Comparison of ENCODE assay signal across 8 mouse cellular contexts in the genomic region with DNA sequence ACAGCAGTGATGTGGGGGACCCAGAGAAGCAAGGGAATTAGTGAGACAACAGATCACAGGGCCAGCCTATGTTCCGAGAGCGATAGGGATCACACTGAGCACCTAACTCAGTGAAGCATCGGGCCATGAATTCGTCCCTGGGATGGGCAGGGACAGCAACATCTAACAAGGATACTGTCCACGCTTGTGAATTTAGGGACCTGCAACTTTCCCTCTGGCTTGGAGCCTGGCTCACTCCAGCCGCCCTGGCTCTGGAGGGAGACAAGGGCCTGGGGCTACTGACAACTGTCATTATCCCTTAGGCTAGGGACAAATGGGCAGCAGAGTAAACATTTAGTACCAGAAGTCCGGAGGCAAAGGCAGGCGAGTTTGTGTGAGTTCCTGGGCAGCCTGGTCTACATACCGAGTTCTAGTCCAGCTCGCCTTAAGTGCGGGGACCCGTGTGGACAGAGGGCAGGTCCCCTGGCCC. TPM values are rescaled to one million over a fixed set of nuclear protein-coding genes. Genes with fewer than 3 reads are reported as not detected.
A peak's percentile ranks its signal among the peaks of the same experiment; 100 is the strongest.
DNase-seq lines count a peak whose midpoint lies in the region; ATAC-seq and TF ChIP-seq lines count a peak whose summit lies in the region.

No protein-coding gene starts in this region.

- 0 out of 2 replicates have a peak overlapping the region, but pooled peaks have one; percentile 23 for H3K27ac ChIP-seq in heart, embryonic 16.5 days (ENCODE audit: low read length)
- H3K27ac ChIP-seq in forebrain, embryonic 14.5 days (ENCODE audit: low read depth, low read length) = no peak overlapping the region
- peak overlapping the region; percentile 32; the same call in 1 of the 2 replicates for H3K27ac ChIP-seq in macrophage

- no peak for TF ChIP-seq CTCF in G1E (IDR thresholded peaks at IDR 0.05; ENCODE audit: low read depth, low read length)

- H3K79me2 ChIP-seq in macrophage (ENCODE audit: inconsistent target) = peaks cover 44% of the 10 kb centered on the region

- H3K4me1 ChIP-seq in heart, embryonic 16.5 days (ENCODE audit: control insufficient read depth, insufficient read depth, low read length) = peaks cover 17% of the 10 kb centered on the region
- H3K4me1 ChIP-seq in G1E (ENCODE audit: insufficient read depth, low read depth, low read length) = peaks cover 29% of the 10 kb centered on the region
- H3K4me1 ChIP-seq in forebrain, embryonic 14.5 days (ENCODE audit: control insufficient read depth, insufficient read depth, low read length) = peaks cover 9% of the 10 kb centered on the region

- peak overlapping the region; percentile 97 for H3K9ac ChIP-seq in heart, embryonic 16.5 days (ENCODE audit: low read length)
- H3K9ac ChIP-seq in forebrain, embryonic 14.5 days (ENCODE audit: low read length) = peak overlapping the region; percentile 89

- no peak for ATAC-seq in heart, embryonic 16.5 days (replicated peaks; ENCODE audit: extremely low read depth, insufficient read depth, low FRiP score)
- ATAC-seq in G1E (ENCODE audit: extremely low read depth, insufficient number of reproducible peaks, low FRiP score, poor library complexity, severe bottlenecking) = no peak
- 0 out of 2 replicates have a peak, but pooled peaks have one; percentile 4 for ATAC-seq in forebrain, embryonic 14.5 days
- ATAC-seq in inflammation-experienced regulatory T-cells, adult 6 months = no peak

- no peaks in the 10 kb centered on the region for H3K27me3 ChIP-seq in heart, embryonic 16.5 days (ENCODE audit: control insufficient read depth, insufficient read depth, low read length)
- peaks cover 9% of the 10 kb centered on the region for H3K27me3 ChIP-seq in G1E (ENCODE audit: insufficient read depth, low read length)
- no peaks in the 10 kb centered on the region for H3K27me3 ChIP-seq in forebrain, embryonic 14.5 days (replicated peaks; ENCODE audit: control insufficient read depth, insufficient read depth, low read length)

- no peaks in the 10 kb centered on the region for H3K9me3 ChIP-seq in heart, embryonic 16.5 days (replicated peaks; ENCODE audit: control insufficient read depth, low read length)
- H3K9me3 ChIP-seq in G1E (replicated peaks) = no peaks in the 10 kb centered on the region
- H3K9me3 ChIP-seq in forebrain, embryonic 14.5 days (replicated peaks; ENCODE audit: control insufficient read depth, low read length) = no peaks in the 10 kb centered on the region

- WGBS in heart, embryonic 16.5 days = 3% methylated on average over 12 of the region's 12 CpGs
- WGBS in forebrain, embryonic 14.5 days = 7% methylated on average over 12 of the region's 12 CpGs
- 15% methylated on average over 12 of the region's 12 CpGs for WGBS in macrophage (ENCODE audit: missing documents)

- H3K36me3 ChIP-seq in heart, embryonic 16.5 days (ENCODE audit: control insufficient read depth, insufficient read depth) = no peaks in the 10 kb centered on the region
- H3K36me3 ChIP-seq in G1E (replicated peaks) (peaks cover 33% of the 10 kb centered on the region), macrophage (ENCODE audit: inconsistent target) (peaks cover under 1% of the 10 kb centered on the region; the same call in 1 of the 2 replicates)
- 0 out of 2 replicates have a peak, but pooled peaks cover 6% of the 10 kb centered on the region for H3K36me3 ChIP-seq in forebrain, embryonic 14.5 days (ENCODE audit: control insufficient read depth, insufficient read depth, low read length)

- peak overlapping the region; percentile 93 for H3K4me3 ChIP-seq in heart, embryonic 16.5 days (ENCODE audit: low read length)
- H3K4me3 ChIP-seq in G1E (ENCODE audit: low read depth, low read length) (peak overlapping the region; percentile 97), macrophage (ENCODE audit: inconsistent target) (peak overlapping the region; percentile 73)
- peak overlapping the region; percentile 92 for H3K4me3 ChIP-seq in forebrain, embryonic 14.5 days (ENCODE audit: low read depth, low read length)

- peak overlapping the region; percentile 97 for H3K4me2 ChIP-seq in heart, embryonic 16.5 days (ENCODE audit: low read depth, low read length)
- peak overlapping the region; percentile 97 for H3K4me2 ChIP-seq in forebrain, embryonic 14.5 days (ENCODE audit: low read length)

- DNase-seq in heart, adult 8-10 months (ENCODE audit: low spot score) = no peak
- no peak for DNase-seq in G1E (ENCODE audit: low spot score)
- no peak for DNase-seq in forebrain, embryonic 14.5 days (ENCODE audit: low spot score)
- no peak for DNase-seq in right cerebral cortex, postnatal 4 days
- DNase-seq in urinary bladder, postnatal 36 days (ENCODE audit: low spot score in 2 of 2) = no peak

RNA-seq across cellular contexts. Expression of gene Plbd2, which starts 0.7 kb away (rescaled TPM):
- 43.3 and 44.1 TPM in 2 replicates for polyA plus RNA-seq in heart, embryonic 16.5 days (2015; fragmentation: Nextera tagmentation; extraction: Ambion mirVana)
- 10 to 100 TPM; 46.7 to 54.2 (median 49.5) TPM for total RNA-seq in heart, adult 8-10 months (2022)
- 13.2 and 19.6 TPM in 2 replicates for total RNA-seq in G1E (2014; fragmentation: Nextera tagmentation)
- 8.4 and 8.7 TPM in 2 replicates for total RNA-seq in G1E (2017)
- polyA plus RNA-seq in G1E (2012) = 20.6 and 26.1 TPM in 2 replicates
- 14.8 and 16.2 TPM in 2 replicates for polyA plus RNA-seq in forebrain, embryonic 14.5 days (2014; fragmentation: Nextera tagmentation; extraction: Ambion mirVana)
- total RNA-seq in macrophage (2018; cell fraction: chromatin; rRNA removed) = 100 to 1,000 TPM in 6 of 26 experiments, 10 to 100 TPM in 20; 30.9 to 203 (median 69.0) TPM
- total RNA-seq in macrophage (2018; cell fraction: cytosol; rRNA removed) = 100 to 1,000 TPM in 14 of 26 experiments, 10 to 100 TPM in 12; 63.3 to 169 (median 102) TPM
- 100 to 1,000 TPM in 18 of 26 experiments, 10 to 100 TPM in 8; 67.5 to 184 (median 120) TPM for total RNA-seq in macrophage (2018; cell fraction: nucleus; rRNA removed)
- polyA plus RNA-seq in macrophage (2018) = 95.1 to 104 TPM (median 96.6 TPM) in 3 replicates
- polyA plus RNA-seq in inflammation-experienced regulatory T-cells, adult 6 months (2017; shearing (Covaris generic)) = 1 to 10 TPM; 3.2 to 5.7 (median 3.5) TPM

RNA-seq across cellular contexts. Expression of gene Slc8b1, which starts 8.3 kb away (rescaled TPM):
- 3.5 and 4.3 TPM in 2 replicates for polyA plus RNA-seq in heart, embryonic 16.5 days (2015; fragmentation: Nextera tagmentation; extraction: Ambion mirVana)
- total RNA-seq in heart, adult 8-10 months (2022) = 10 to 100 TPM in 2 of 4 experiments, 1 to 10 TPM in 2; 8.2 to 12.4 (median 10.0) TPM
- total RNA-seq in G1E (2014; fragmentation: Nextera tagmentation) (5.3 and 6.6 TPM in 2 replicates), G1E (2017) (3.7 and 6.2 TPM in 2 replicates)
- polyA plus RNA-seq in G1E (2012) (3.4 and 3.6 TPM in 2 replicates), macrophage (2018) (25.5 to 66.8 TPM (median 27.4 TPM) in 3 replicates)
- polyA plus RNA-seq in forebrain, embryonic 14.5 days (2014; fragmentation: Nextera tagmentation; extraction: Ambion mirVana) = 0.67 and 1.5 TPM in 2 replicates
- 100 to 1,000 TPM in 25 of 26 experiments, 10 to 100 TPM in 1; 86.6 to 485 (median 263) TPM for total RNA-seq in macrophage (2018; cell fraction: chromatin; rRNA removed)
- 10 to 100 TPM; 34.2 to 96.4 (median 63.3) TPM for total RNA-seq in macrophage (2018; cell fraction: cytosol; rRNA removed)
- total RNA-seq in macrophage (2018; cell fraction: nucleus; rRNA removed) = 100 to 1,000 TPM in 25 of 26 experiments, 10 to 100 TPM in 1; 99.8 to 297 (median 210) TPM
- polyA plus RNA-seq in inflammation-experienced regulatory T-cells, adult 6 months (2017; shearing (Covaris generic)) = 10 to 100 TPM in 1 of 3 experiments, 1 to 10 TPM in 2; 6.1 to 14.5 (median 7.3) TPM

RNA-seq across cellular contexts. Expression of gene Sds, which starts 26.4 kb away (rescaled TPM):
- polyA plus RNA-seq in heart, embryonic 16.5 days (2015; fragmentation: Nextera tagmentation; extraction: Ambion mirVana) = 0.56 TPM in 1 of 2 replicates, not detected in the other
- 1 to 10 TPM; 1.4 to 4.9 (median 1.7) TPM for total RNA-seq in heart, adult 8-10 months (2022)
- total RNA-seq in G1E (2014; fragmentation: Nextera tagmentation) (not detected in 2 replicates), G1E (2017) (not detected in 2 replicates)
- polyA plus RNA-seq in G1E (2012) (not detected in 2 replicates), macrophage (2018) (not detected in 3 replicates)
- polyA plus RNA-seq in forebrain, embryonic 14.5 days (2014; fragmentation: Nextera tagmentation; extraction: Ambion mirVana) = not detected in 2 replicates
- total RNA-seq in macrophage (2018; cell fraction: chromatin; rRNA removed) = not detected
- not detected for total RNA-seq in macrophage (2018; cell fraction: cytosol; rRNA removed)
- total RNA-seq in macrophage (2018; cell fraction: nucleus; rRNA removed) = not detected
- polyA plus RNA-seq in inflammation-experienced regulatory T-cells, adult 6 months (2017; shearing (Covaris generic)) = not detected

RNA-seq across cellular contexts. Expression of gene Sdsl, which starts 30.1 kb away (rescaled TPM):
- polyA plus RNA-seq in heart, embryonic 16.5 days (2015; fragmentation: Nextera tagmentation; extraction: Ambion mirVana) = 18.1 TPM in 2 replicates
- 10 to 100 TPM in 1 of 4 experiments, 1 to 10 TPM in 3; 8.6 to 11.4 (median 9.5) TPM for total RNA-seq in heart, adult 8-10 months (2022)
- total RNA-seq in G1E (2014; fragmentation: Nextera tagmentation) (not detected in 2 replicates), G1E (2017) (0.70 and 1.6 TPM in 2 replicates)
- polyA plus RNA-seq in G1E (2012) (0.98 and 1.1 TPM in 2 replicates), macrophage (2018) (not detected in 3 replicates)
- polyA plus RNA-seq in forebrain, embryonic 14.5 days (2014; fragmentation: Nextera tagmentation; extraction: Ambion mirVana) = 2.2 and 3.2 TPM in 2 replicates
- not detected for total RNA-seq in macrophage (2018; cell fraction: chromatin; rRNA removed)
- total RNA-seq in macrophage (2018; cell fraction: cytosol; rRNA removed) = under 1 TPM in 1 of 26 experiments, not detected in 25; 0.18 TPM
- total RNA-seq in macrophage (2018; cell fraction: nucleus; rRNA removed) = not detected
- not detected for polyA plus RNA-seq in inflammation-experienced regulatory T-cells, adult 6 months (2017; shearing (Covaris generic))
